Mouse (Mus musculus): ENCODE measurements at regions not wholly inside any gene's neighbourhood (a gene's known extent, or its start where the extent isn't known, plus 50 kb on each side); places are given as distances from the start of the nearest gene placed in this dataset.
"Not testable (repeated sequence)": the region's sequence is repeated elsewhere in the genome, so short reads cannot be mapped to it uniquely, and the experiment has no call there.

- no peak for DNase-seq
Observed at GRCm38 (mm10) chr4:114296380-114296779, 110.1 kb upstream of the Trabd2b start.

DNA sequence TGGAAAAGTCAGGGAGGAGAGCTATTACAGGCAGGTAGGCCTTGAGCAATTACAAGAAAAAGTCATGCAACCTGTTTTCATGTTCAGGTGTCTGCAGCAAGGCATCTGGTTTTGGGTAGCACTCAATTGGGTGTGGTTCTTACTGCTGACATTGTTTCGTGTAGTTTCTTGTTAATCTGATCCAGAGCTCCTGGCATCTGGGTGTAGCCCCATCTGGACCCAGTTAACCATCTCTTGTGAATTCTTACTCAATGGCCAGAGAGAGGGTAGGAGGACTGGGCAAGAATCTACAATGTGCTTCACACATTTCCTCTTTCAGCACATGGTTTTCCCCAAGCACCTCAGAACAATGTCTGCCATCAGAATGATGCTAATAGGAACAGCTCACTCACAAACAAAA is 108.0 kb upstream of the Trabd2b start:
- DNase-seq = not testable (repeated sequence)

DNA sequence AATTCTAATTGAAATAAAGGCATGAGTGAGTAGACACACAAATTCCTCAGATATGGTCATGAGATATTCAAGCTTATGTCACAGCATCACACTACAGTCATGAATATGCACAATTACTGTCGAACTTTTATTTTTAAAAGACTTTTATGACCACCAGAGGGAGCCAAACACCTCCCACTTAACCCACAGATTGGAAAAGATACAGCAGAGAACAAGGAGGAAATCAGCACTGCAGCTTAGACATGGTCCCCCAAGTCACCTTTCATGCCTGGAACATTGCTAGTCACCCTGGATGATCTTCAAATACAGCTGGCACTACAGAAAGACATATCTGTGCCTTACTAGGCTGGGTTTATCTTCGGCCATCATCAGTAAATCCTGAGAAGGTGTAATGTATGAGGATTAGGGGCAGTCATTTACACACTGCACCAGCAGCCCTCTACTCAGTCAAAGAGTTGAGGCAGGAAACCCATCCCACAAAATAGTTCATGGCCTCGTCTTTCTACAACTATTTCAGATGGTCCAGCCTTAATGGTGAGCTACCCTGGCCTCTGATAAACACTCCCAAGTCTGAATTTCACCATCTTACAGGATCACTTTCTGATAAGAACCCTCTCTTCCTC is 106.0 kb upstream of the Trabd2b start:
- DNase-seq = no peak

GRCm38 (mm10) chr4:114304654-114305053 is 101.9 kb upstream of the Trabd2b start:
- no peak for DNase-seq

- DNase-seq = no peak
Observed at GRCm38 (mm10) chr4:114307491-114307890, 99.0 kb upstream of the Trabd2b start.

- DNase-seq = peak; percentile 10
Observed at GRCm38 (mm10) chr4:114308518-114308917, 98.0 kb upstream of the Trabd2b start.

GRCm38 (mm10) chr4:114315051-114315450 is 91.5 kb upstream of the Trabd2b start:
- DNase-seq = no peak

- peak; percentile 4 for DNase-seq
Observed at GRCm38 (mm10) chr4:114315556-114315955, 91.0 kb upstream of the Trabd2b start.

DNA sequence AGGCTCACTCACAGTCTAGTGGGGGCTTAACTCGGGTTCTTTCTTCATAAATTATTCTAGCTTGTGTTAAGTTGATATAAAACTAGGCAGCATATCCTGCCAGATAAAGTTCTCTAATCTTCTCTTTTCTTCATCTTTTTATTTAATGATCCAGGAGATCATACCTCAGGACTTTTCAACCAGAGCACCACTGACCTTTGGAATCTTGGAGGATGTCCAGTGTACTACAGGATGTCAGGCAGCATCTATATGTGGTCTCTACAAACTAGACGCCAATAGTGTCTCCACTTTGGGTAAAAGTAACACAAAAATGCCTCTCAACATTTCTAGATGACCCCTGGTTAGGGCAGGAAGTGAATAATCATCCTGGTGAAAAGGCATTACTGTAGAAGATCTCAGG is 89.4 kb upstream of the Trabd2b start:
- no peak for DNase-seq

DNA sequence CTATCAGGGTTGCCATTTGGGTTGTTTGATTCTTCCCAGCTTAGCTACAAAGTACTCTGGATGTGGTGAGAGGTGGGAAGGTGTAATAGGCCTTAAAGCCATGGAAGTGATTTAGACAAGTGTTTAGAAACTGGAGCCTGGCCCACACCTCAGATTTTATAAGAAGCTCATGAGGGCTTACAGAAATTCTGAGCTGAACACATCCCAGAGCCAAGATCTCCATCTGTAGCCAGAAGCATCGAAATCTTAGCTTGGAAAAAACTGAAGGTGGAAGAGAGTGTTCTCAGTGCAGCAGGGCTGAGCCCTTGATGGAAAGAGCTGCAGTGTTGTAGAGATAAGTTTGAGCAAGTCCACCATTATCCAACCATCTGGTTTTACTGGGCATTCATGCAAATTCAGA is 86.4 kb upstream of the Trabd2b start:
- no peak for DNase-seq

DNA sequence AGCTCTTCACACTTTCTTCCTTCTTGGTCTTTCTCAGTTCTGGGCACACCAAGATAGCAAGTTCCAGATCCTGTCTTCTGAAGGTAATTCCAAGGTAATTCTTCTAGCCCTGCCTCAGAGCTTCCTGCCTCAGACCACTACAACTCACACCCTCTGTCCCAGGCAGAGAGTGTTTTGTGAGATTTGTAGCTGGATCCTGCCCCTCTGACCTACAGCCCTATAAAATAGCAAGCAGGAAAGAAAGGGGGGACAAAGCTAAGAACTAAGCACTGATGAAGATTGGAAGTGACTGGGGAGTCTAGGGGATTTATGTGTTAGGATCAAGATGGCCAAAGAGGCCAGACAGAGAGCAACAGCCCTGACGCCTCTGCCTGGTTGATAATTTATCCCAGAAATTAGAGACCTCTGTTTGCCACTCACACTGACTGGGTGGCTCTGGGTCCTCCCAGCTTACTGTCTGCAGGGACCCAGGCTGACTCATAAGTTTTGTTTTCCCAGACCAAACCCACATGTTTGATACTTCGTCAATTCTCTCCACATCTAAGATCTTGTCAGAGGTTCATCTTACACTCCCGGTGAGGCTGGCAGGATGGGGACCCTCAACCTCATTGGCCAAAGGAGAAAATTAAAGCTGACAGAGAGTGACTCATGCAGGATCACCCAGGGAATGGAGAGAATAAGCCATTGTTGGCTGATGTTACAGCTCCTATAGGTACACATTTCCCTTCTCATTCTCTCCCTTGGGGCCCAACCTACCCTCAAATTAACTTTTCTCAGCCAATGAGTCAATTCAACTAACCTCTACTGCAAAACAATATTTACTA is 84.8 kb upstream of the Trabd2b start:
- DNase-seq = no peak

DNA sequence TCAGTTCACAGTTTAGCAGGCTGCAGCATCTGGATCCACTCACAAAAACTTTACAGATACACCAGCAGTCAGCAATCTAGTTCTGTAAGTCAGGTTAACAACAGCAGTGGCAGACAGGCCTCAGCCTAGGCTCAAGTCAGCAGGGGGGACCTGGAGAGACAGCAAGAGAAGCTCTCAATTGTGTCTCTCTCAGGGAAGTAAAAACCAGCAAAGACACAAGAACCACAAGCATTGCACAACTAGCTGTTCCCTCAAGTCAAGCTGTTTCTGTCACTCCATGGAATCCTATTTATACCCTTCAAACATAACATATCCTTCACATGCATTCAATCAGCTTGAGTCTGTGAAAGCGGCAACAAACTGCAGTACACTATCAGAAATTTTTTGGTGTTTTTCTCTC is 76.5 kb upstream of the Trabd2b start:
- no peak for DNase-seq

DNA sequence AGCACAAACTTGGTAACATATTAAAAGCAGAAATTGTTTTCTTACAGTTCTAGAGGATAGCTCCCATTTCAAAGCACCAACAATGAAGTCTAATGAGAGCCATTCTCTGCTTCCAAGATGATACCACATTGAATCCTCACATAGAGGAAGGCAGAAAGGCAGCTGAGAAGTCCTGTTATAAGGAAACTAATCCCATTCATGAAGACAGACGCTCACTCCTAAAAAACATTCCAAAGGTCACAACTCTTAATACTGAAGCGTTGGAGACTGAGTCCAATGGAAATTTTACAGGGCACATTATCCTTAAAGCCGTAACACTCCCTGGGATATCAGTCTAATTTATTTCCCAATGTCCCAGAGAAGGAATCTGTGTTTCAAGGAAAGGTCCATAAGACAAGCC is 75.4 kb upstream of the Trabd2b start:
- no peak for DNase-seq

DNA sequence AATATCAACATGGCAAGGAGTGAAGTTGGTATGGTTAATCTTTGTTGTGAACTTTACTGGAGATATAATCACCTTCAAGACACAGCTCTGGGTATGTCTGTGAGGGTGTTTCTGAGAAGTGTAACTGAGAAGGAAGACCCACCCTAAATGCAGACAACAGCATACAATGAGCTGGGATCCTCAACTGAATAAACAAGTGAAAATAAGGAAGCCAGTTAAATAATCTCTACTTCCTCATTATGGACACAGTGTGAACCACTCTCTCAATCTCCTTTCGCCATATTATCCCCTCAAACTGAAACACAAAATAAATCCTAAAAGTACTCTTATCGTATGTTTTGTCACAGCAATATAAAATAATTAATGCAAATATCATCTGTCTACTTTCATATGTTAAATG is 71.7 kb upstream of the Trabd2b start:
- no peak for DNase-seq

DNA sequence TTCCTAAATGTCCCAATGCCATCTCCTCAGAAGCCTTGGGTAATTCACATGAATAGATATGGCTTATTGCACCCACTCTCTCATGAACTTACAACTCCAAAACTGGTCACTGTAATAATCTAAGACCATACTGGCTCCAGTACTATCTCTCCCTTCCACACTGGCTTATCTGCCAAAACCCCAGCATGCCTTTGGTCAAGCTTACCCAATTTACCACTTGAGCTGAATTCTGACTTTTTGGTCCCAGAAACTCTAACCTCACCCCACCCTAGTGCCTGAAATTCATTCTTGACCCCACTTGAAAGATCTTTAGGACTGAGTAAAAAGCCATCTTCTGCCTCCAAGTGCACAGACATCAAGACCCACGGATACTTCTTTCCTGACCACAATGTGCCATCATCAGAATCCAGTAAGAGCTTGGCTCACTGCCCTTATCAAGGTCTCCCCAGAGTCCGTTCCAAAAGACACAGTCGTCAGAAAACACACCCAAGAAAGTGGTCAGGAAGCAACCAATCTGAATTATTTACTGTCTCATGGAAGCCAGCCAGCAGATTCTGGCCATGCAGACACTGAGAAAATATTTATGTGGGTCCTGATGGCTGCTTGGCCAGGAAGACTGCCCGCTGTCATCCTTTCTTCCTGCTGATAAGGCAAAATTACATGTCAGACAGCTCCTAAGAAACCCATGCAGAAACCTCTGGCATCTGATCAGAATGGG is 70.3 kb upstream of the Trabd2b start:
- DNase-seq = no peak

DNA sequence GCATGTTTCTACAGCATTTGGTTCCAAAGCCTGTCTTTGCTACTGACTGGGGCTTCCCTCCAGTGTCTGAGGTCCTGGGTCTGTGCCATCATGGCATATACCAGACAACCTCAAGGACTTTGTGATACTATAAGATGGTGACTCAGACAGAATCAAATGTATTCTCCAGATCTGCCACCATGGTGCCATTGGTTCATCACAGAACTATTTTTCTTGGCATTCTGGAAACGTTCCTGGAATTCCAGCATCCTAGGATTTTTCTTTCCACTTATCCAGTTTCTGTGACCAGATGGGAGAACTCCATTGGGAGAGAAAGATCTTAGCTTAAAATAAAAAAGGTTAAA is 69.8 kb upstream of the Trabd2b start:
- DNase-seq = no peak

DNA sequence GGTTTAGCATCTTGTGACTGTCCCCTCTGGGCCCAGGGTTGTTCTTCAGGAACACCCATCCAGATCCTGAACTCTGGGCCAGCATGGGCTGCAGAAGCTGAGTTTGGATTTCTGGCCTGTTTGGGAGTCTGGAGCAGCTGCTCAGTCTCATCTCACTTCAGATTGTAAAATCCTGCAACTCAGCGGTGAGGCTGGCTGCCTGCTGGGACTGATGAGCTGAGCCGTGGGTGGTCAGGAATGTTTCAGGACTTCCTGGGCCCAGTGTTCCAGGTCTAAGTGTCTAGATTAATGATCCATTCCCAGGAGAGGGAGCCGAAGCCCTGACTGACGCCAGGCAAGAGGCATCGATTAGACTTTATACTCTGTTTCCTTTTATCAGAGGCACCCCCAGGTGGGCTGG is 66.7 kb upstream of the Trabd2b start:
- DNase-seq = no peak

DNA sequence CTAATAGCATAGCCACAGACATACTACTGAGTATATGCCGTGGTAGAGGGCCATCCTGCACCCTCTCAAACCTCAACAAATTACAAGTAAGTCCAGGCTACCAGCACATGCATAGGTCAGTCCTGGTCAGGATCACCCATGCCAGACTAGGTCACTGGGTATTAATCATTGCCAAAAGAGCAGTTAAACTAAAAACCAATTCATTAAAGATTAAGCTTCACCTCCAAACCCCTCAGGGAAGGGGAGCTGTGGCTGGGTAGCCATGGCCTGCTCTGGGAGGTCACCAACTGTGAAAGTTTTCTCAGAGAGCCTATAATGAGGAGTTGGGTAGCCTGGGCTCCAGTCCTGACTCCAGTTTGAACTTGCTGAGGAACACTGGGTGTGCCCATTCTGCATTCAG is 61.4 kb upstream of the Trabd2b start:
- DNase-seq = no peak

DNA sequence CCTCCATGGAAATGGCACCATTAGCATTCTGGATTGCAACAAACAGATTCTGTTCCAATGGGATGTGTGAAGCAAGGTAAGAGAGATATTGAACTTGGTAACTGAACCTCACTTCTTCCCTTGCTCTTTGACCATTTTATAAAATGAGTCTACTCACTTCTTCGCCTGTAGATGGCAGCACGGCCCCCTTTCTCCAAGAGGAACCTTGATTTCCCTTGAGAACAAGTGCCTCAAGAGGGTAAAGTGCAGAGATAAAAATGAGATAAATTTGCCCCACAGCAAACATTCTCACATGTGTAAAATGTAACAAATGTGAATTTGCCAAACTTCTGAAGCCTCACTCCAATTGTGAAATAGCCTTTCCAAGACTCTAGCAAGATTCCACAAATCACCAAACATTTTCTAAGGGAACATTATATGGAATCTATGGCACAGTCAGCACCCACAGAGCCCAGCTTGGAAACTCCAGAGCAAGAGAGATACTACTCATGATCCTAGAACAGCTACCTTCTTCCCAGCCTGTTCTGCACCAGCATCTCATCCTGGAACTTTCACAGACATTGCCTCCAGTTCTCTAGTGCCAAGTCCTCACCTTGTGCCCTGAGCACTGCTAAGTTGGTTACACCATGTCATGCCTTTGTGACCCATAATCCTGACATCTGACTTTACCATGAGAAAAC is 60.3 kb upstream of the Trabd2b start:
- peak; percentile 26 for DNase-seq

DNA sequence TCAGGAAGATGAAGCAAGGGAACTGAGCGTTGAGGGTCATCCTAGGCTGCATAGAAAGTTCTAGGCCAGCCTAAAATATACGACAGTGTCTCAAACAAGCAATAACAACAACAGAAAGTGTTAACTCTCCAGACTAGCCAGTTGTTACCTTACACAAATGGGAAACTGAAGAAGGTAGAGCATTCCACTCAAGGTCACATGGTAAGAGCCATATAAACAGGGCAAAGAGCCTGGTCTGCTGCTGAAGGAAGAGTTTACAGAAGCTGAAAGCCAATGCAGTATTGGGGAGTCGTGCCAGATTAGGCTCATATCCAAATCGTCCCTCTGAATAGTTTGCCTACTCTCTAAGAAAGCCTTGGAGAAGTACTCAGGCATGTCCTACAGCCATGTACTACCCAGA is 59.6 kb upstream of the Trabd2b start:
- DNase-seq = no peak

GRCm38 (mm10) chr4:114349601-114350000 is 56.9 kb upstream of the Trabd2b start:
- DNase-seq = no peak

DNA sequence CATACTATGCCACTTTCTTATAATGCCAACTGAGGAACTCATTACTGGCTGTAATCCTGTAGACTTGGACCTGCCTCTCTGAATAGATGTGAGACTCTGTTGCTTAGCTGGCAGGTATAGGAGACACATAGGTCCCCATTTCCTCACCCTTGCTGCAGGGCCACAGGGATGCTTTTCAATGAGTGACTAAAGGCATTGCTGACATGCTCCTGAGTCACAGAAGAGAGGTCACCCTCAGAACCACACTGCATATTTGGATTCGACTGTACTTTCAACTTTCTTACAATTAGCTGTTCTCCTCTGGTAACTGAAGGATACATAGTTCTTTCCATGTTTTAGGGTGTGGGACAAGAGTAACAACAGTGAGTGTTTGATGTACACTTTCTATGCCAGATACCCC is 55.2 kb upstream of the Trabd2b start:
- DNase-seq = no peak

DNA sequence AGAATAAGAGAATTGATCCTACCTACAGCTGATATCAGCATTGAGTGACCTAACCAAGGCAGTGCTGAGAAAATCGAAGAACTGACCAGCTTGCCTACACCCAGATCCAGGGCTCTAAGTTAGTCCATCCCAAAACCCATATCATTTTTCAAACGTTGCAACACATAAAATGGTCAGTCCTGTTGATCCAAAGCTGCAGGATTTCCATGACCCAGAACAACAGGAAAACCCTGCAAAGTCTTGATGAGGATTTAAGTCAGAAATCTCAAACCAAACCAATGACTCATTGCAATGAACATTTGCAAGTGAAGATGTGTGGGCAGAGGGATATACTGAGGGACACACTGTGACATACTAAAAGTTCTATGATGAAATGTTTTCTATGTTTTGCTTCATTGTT is 53.5 kb upstream of the Trabd2b start:
- DNase-seq = no peak

Data from gastrocnemius, postnatal 10 days (tissue).